Mouse (Mus musculus) olfactory bulb, adult 2 months (tissue): Measurements from ENCODE around the gene Ccdc155.

Experiments used
- CTCF ChIP-seq: fragments of 200-500 bp; IDR thresholded peaks from 2 replicates; pipeline ENCODE4 v1.5.1; 2012; ENCODE audit warnings: low read depth, mild to moderate bottlenecking, low read length, moderate library complexity; ENCODE audit not compliant: insufficient read depth
- POLR2A ChIP-seq: fragments of 200-500 bp; IDR thresholded peaks from 2 replicates; pipeline ENCODE4 v1.6.1; 2012; ENCODE audit warnings: mild to moderate bottlenecking, low read depth, low read length, moderate library complexity; ENCODE audit not compliant: insufficient read depth

GRCm38 (mm10) chr7:45189600-45189999 lies 15.1 kb downstream of the Ccdc155 start:
- no peak for TF ChIP-seq POLR2A
- TF ChIP-seq CTCF: no peak
